Mouse (Mus musculus) forebrain, postnatal 0 days (tissue): ENCODE results near the gene Pdgfa. TPM values are rescaled to one million over a fixed set of nuclear protein-coding genes. Genes with fewer than 3 reads are reported as not detected.

Experiments
- ATAC-seq: fragments of 200-750 bp; cut with Nextera tagmentation; 2 replicates; pipeline ENCODE4 v1.8.0; 2017; ENCODE audit warnings: mild to moderate bottlenecking, moderate library complexity
- DNase-seq: peaks from one replicate; pipeline ENCODE4 v3.0.0-alpha.2; 2015
- H3K27ac ChIP-seq: fragments of 300-500 bp; sonication (generic); 2 replicates; pipeline ENCODE4 v1.5.1; 2014; ENCODE audit warnings: low read depth, mild to moderate bottlenecking, antibody characterized with exemption, low read length, moderate library complexity, mixed read lengths
- H3K27me3 ChIP-seq: fragments of 300-500 bp; sonication (generic); 2 replicates; pipeline ENCODE4 v1.6.1; 2014; ENCODE audit warnings: mild to moderate bottlenecking, low read length, mixed read lengths; ENCODE audit not compliant: insufficient read depth
- H3K36me3 ChIP-seq: fragments of 300-500 bp; sonication (generic); 2 replicates; pipeline ENCODE4 v1.6.1; 2014; ENCODE audit warnings: mild to moderate bottlenecking, moderate library complexity; ENCODE audit not compliant: insufficient read depth
- H3K4me1 ChIP-seq: fragments of 300-500 bp; sonication (generic); 2 replicates; pipeline ENCODE4 v1.6.1; 2014; ENCODE audit warnings: antibody characterized with exemption; ENCODE audit not compliant: insufficient read depth
- H3K4me2 ChIP-seq: fragments of 300-500 bp; sonication (generic); 2 replicates; pipeline ENCODE4 v1.6.1; 2014; ENCODE audit warnings: low read depth, mild to moderate bottlenecking, moderate library complexity
- H3K4me3 ChIP-seq: fragments of 300-500 bp; sonication (generic); 2 replicates; pipeline ENCODE4 v1.5.1; 2014; ENCODE audit warnings: low read depth, low read length, mixed read lengths
- H3K9ac ChIP-seq: fragments of 300-500 bp; sonication (generic); 2 replicates; pipeline ENCODE4 v1.6.1; 2014; ENCODE audit warnings: mild to moderate bottlenecking
- H3K9me3 ChIP-seq: fragments of 300-500 bp; sonication (generic); 2 replicates; pipeline ENCODE4 v1.6.1; 2016; ENCODE audit warnings: low read length
- CTCF ChIP-seq: sonication (generic); IDR thresholded peaks from 2 replicates; pipeline ENCODE4 v1.5.1; 2016; ENCODE audit warnings: antibody characterized with exemption, control low read depth, low read depth
- WGBS: fragments of 180-500 bp; shearing (Covaris S2); extraction: QIAGEN DNeasy Blood & Tissue Kit; methylation state at CpG from one replicate; pipeline ENCODE4 v1.1.7; 2014; 5-methylcytosine and 5-hydroxymethylcytosine counted together
- polyA plus RNA-seq: library from polyadenylated mRNA; unstranded; fragments of >200 nt; fragmentation: Nextera tagmentation; extraction: Ambion mirVana; gene quantifications from 2 replicates; pipeline ENCODE4 v1.2.1, GENCODE M21; 2015
- total RNA-seq: library from RNA; depleted of rRNA; stranded (reverse); fragments of >200 nt; gene quantifications from 2 replicates; pipeline ENCODE4 v1.2.3, GENCODE M21; 2014

Gene Pdgfa
- total and polyA plus RNA-seq, 2 experiments from 2014 or later = 47.8 to 57.8 TPM

DNA sequence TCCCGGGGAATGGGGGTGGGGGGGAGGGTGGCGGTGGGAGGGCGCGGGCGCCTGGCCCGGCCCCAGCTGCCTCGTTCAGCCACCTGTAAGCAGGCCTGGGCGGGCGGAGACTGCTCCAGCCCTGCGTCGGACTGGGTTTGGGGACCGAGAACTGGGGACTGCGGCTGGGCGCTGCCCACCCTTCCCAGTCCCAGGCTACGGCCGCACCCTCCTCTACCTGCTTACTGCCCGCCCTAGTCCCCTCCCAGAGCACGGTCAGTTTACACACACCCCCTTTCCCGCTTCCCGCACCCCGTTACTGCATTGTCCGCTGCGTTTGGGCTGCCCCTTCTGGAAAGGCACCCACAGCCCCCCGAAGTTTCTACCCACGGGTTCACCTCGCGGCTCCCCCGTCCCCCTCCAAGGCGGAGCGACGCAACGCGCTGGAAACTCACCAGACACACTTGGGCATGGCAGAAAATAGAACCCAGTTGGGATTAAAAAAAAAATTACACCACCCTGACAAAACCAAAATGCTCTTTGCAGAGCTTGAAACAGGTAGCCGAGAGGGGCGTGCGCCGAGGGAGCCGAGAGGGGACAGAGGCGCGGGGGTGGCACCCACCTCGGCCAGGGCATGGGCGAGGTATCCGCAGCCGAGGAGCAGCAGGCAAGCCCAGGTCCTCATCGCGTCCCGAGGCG, 2.9 kb downstream of the Pdgfa start:
- peak overlapping the region; percentile 90 for H3K27ac ChIP-seq
- TF ChIP-seq CTCF = no peak
- DNase-seq = peak; percentile 57
- H3K36me3 ChIP-seq = no peaks in the 10 kb centered on the region
- no peaks in the 10 kb centered on the region for H3K9me3 ChIP-seq
- peak overlapping the region; percentile 83 for H3K4me2 ChIP-seq
- H3K4me1 ChIP-seq = peaks cover 21% of the 10 kb centered on the region
- peak overlapping the region; percentile 74 for H3K4me3 ChIP-seq
- H3K27me3 ChIP-seq = peaks cover 35% of the 10 kb centered on the region
- H3K9ac ChIP-seq = peak overlapping the region; percentile 81
- no peak for ATAC-seq
- under 1% methylated on average over 42 of the region's 48 CpGs for WGBS

DNA sequence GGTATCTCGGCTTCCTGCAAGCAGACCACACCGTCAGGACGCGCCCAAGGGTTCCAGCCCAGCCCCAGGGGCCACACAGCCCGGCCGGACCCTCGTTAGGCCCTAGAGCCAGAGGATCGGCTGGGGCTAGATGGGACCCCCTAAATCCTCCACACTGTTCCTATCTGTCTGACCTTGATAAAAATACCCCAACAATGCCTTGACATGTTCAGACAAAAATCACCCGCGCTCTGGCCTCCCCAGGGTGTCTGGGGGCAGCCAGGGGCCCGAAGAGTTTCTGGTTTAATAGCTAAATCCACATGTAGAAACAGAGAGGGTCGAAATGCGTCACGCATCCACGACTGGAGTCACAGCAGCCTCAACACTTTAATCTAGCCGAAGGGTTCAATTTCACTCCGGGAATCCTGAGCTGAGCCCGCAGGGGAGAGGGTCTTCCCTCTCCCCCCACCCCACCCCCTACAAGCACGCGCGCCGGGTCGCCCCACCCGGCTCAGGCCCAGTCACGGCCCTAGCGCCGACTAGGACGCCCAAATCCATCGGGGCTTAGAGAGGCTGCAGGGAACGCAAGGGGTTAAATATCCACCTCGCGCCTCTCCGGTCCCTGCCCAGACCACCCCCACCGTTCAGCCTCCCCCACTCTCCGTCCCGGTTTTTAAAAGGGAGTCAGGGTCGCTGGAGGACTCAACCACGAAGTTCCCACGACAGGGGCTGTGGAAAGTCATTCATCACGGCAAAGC, 3.6 kb downstream of the Pdgfa start:
- no peaks in the 10 kb centered on the region for H3K9me3 ChIP-seq
- ATAC-seq (no peak), DNase-seq (no peak)
- H3K4me3 ChIP-seq = peak overlapping the region; percentile 74
- peaks cover 28% of the 10 kb centered on the region for H3K27me3 ChIP-seq
- H3K27ac ChIP-seq = no peak overlapping the region
- H3K4me2 ChIP-seq = peak overlapping the region; percentile 83
- 1% methylated on average over 40 of the region's 40 CpGs for WGBS
- H3K36me3 ChIP-seq = no peaks in the 10 kb centered on the region
- peak overlapping the region; percentile 81 for H3K9ac ChIP-seq
- peaks cover 21% of the 10 kb centered on the region for H3K4me1 ChIP-seq
- TF ChIP-seq CTCF = no peak

DNA sequence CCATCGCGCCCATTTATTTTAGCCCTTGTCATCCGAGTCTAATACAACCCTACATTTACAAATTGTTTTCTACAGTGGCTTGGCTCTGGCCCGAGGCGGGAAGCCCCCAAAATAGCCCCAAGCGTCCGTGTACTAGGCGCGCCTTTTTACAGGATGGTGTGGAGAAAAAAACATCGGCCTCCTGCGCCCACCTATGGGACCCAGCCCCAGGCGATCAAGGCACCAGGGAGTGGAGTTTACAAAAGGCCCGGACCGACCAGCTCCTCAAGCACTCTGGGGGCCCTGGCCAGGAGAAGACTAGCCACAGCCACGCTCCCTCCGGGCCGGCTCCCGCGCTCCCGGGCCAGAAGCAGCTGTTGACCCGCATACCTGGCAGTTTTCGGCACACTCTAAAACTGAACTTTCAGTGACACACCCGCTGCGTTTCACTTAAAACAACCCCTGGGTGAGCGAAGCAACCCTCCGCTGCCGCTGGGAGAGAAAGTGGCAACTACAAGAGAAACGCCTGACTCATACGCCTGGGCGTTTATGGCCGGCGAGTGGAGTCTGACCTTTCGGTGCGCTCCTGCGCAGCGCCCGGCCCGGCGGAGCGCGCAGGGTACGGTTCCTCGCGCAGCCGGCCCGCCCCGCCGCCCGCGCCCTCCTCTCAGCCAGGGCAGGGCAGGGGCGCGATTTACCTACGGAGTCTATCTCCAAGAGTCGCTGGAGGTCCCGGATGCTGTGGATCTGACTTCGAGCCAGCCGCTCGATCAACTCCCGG, 4.4 kb downstream of the Pdgfa start:
- WGBS = 7% methylated on average over 59 of the region's 59 CpGs
- peaks cover 19% of the 10 kb centered on the region for H3K4me1 ChIP-seq
- H3K4me2 ChIP-seq = peak overlapping the region; percentile 83
- no peaks in the 10 kb centered on the region for H3K9me3 ChIP-seq
- no peak for DNase-seq
- peaks cover 5% of the 10 kb centered on the region for H3K36me3 ChIP-seq
- no peak overlapping the region for H3K27ac ChIP-seq
- peak overlapping the region; percentile 74 for H3K4me3 ChIP-seq
- no peak for TF ChIP-seq CTCF
- peak overlapping the region; percentile 81 for H3K9ac ChIP-seq
- peaks cover 21% of the 10 kb centered on the region for H3K27me3 ChIP-seq
- ATAC-seq = no peak

DNA sequence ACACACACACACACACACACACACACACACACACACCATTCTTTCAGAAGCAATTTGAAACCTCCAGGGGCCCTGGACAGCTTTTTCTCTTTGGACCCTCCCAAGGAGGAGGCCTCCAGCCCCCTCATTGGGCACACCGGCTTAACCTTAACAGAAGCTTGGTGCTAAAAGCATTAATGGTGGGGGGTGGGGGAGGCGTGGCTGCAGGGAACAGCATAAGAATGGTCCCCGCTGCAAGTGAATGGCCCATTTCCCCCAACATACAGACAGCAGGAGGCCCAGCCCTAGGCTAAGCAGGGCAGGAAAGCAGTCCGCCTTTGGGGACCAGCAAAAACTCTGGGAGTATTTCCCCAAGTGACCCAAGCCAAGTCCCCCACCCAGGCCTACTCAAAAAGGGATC, 5.4 kb downstream of the Pdgfa start:
- Histone ChIP-seq H3K4me3 (no peak overlapping the region), H3K4me2 (no peak overlapping the region), H3K27ac (no peak overlapping the region), H3K4me1 (peaks cover 10% of the 10 kb centered on the region), H3K9ac (no peak overlapping the region), H3K27me3 (peaks cover 14% of the 10 kb centered on the region), H3K9me3 (no peaks in the 10 kb centered on the region), H3K36me3 (peaks cover 16% of the 10 kb centered on the region)
- TF ChIP-seq CTCF = no peak
- 56% methylated on average over 4 of the region's 4 CpGs for WGBS
- DNase-seq = no peak
- no peak for ATAC-seq

DNA sequence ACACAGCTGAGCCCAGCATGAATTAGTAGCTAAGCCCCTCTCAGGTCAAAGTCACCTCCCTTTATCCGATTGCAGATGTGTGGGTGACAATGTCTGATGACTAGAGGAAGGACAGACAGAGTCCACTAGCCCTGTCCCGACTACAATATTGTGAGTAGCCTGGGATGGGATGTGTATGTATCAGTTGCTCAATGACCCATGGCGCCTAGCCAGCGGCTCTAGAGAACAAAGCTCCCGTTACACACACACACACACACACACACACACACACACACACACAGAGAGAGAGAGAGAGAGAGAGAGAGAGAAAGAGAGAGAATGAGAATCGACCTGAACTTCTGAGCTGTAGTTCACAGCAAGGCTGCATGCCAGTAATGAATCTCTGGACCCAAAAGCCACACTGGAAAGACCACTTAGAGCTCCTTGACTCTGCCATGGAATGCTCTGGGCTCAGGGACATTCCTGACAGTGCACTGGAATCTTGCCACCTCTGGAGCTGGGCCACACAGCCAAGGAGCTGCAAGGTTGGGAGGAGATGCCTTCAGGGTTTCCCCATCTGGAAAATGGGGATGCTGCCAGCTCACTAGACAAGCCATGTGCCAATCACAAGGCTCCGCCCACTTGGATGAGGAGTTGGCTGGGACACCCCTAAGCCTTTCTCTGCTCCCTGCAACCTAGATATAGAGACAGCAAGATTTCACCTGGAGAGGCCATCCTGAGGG, 6.3 kb downstream of the Pdgfa start:
- H3K4me1 ChIP-seq = peaks cover 10% of the 10 kb centered on the region
- H3K36me3 ChIP-seq = peaks cover 25% of the 10 kb centered on the region
- no peak for TF ChIP-seq CTCF
- no peak overlapping the region for H3K9ac ChIP-seq
- H3K4me3 ChIP-seq = no peak overlapping the region
- DNase-seq (no peak), ATAC-seq (no peak)
- no peak overlapping the region for H3K4me2 ChIP-seq
- WGBS = 63% methylated on average over 7 of the region's 7 CpGs
- H3K27me3 ChIP-seq = peaks cover 7% of the 10 kb centered on the region; the same call in 1 of the 2 replicates
- H3K27ac ChIP-seq = no peak overlapping the region
- no peaks in the 10 kb centered on the region for H3K9me3 ChIP-seq

DNA sequence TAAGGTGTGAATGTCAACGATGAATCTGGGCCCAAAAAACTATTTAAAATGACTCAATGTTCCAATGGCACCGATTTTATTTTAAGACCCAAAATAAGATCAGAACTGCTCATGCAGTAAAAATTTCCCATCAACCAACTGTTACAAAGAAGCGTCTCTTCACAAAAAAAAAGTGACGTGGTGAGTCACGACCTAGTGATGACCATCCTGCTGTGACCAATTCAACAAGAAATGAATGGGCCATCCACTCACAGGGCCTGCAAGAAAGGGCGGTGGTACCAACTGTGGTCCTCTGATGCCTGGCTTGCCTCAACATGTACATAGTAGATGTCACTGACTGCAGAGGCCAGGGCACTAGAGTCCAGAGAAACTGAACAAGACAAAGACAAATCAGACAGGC, 7.6 kb downstream of the Pdgfa start:
- H3K4me3 ChIP-seq = no peak overlapping the region
- DNase-seq = no peak
- no peak overlapping the region for H3K27ac ChIP-seq
- peaks cover 10% of the 10 kb centered on the region for H3K4me1 ChIP-seq
- no peak overlapping the region for H3K9ac ChIP-seq
- H3K4me2 ChIP-seq = no peak overlapping the region
- H3K36me3 ChIP-seq = peaks cover 29% of the 10 kb centered on the region
- H3K27me3 ChIP-seq = peaks cover 7% of the 10 kb centered on the region; the same call in 1 of the 2 replicates
- WGBS = 69% methylated on average over 6 of the region's 6 CpGs
- TF ChIP-seq CTCF = no peak
- no peaks in the 10 kb centered on the region for H3K9me3 ChIP-seq
- no peak for ATAC-seq
